Mouse (Mus musculus) spleen, adult 2 months (tissue): ENCODE measurements around the gene Cers5. TPM values are rescaled to one million over a fixed set of nuclear protein-coding genes. Genes with fewer than 3 reads are reported as not detected.

Experiments used
- DNase-seq, 2 experiments: peaks; one replicate each; pipeline versions ENCODE4 v3.0.0 to v3.0.0-alpha.2; 2012 to 2021; ENCODE audit warnings: low spot score in 2 of 2, low read depth in 1 of 2
- H3K27ac ChIP-seq: fragments of 200-500 bp; 2 replicates; pipeline ENCODE4 v1.5.1; 2012; ENCODE audit warnings: low read length, inconsistent platforms; ENCODE audit not compliant: insufficient read depth
- H3K27me3 ChIP-seq: fragments of 200-500 bp; 2 replicates; pipeline ENCODE4 v1.6.1; 2012; ENCODE audit warnings: mild to moderate bottlenecking, moderate library complexity, low read length, inconsistent platforms; ENCODE audit not compliant: control insufficient read depth, insufficient read depth
- H3K36me3 ChIP-seq: fragments of 200-500 bp; 2 replicates; pipeline ENCODE4 v1.6.1; 2012; ENCODE audit warnings: mild to moderate bottlenecking, low read length, inconsistent platforms; ENCODE audit not compliant: control insufficient read depth, insufficient read depth
- H3K4me1 ChIP-seq: fragments of 200-500 bp; 2 replicates; pipeline ENCODE4 v1.6.1; 2011; ENCODE audit warnings: inconsistent platforms; ENCODE audit not compliant: control insufficient read depth, insufficient read depth, insufficient read length
- H3K4me3 ChIP-seq: fragments of 200-500 bp; 2 replicates; pipeline ENCODE4 v1.5.1; 2011; ENCODE audit warnings: mild to moderate bottlenecking, inconsistent platforms; ENCODE audit not compliant: insufficient read depth, insufficient read length; ENCODE audit errors: extremely low read depth
- CTCF ChIP-seq: fragments of 200-500 bp; IDR thresholded peaks from 2 replicates; pipeline ENCODE4 v1.5.1; 2011; ENCODE audit warnings: mild to moderate bottlenecking, inconsistent platforms; ENCODE audit not compliant: insufficient read depth, insufficient read length, insufficient replicate concordance; ENCODE audit errors: extremely low read depth
- POLR2A ChIP-seq: fragments of 200-500 bp; IDR thresholded peaks from 2 replicates; pipeline ENCODE4 v1.6.1; 2011; ENCODE audit warnings: low read depth, low read length, inconsistent platforms
- WGBS: fragments of 180-500 bp; shearing (Covaris S2); methylation state at CpG from one replicate; pipeline ENCODE4 v1.1.7; 2018; 5-methylcytosine and 5-hydroxymethylcytosine counted together
- polyA plus RNA-seq: library from polyadenylated mRNA; depleted of rRNA; stranded (reverse); fragments of >200 nt; gene quantifications from 2 replicates; pipeline ENCODE4 v1.2.3, GENCODE M21; 2012

Gene Cers5
- polyA plus RNA-seq, 1 experiment: 30.0 TPM

DNA sequence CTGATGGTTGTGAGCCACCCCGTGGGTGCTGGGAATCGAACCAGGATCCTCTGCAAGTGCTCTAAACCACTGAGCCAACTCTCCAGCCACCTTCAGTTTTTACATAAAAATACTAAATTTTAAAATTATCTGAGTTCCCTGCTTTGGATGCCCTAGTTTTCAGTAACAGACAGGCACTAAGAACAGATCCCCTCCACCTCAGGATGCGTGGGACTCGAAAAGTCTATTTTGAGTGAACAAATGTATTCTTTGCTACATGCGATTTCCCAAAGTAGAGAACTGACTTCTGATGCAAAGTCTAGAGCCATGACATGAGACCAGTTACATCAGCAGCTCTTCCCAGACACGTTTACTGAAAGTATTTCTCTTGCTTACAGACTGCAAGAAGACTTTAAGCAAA, 17.8 kb upstream of the Cers5 start:
- no peaks in the 10 kb centered on the region for H3K36me3 ChIP-seq
- H3K4me3 ChIP-seq: no peak overlapping the region
- H3K27ac ChIP-seq: no peak overlapping the region
- peaks cover 7% of the 10 kb centered on the region; the same call in 1 of the 2 replicates for H3K4me1 ChIP-seq
- no peak for DNase-seq
- TF ChIP-seq CTCF: no peak
- TF ChIP-seq POLR2A: no peak
- no peaks in the 10 kb centered on the region for H3K27me3 ChIP-seq
- WGBS: 93% methylated on average over 6 of the region's 6 CpGs

DNA sequence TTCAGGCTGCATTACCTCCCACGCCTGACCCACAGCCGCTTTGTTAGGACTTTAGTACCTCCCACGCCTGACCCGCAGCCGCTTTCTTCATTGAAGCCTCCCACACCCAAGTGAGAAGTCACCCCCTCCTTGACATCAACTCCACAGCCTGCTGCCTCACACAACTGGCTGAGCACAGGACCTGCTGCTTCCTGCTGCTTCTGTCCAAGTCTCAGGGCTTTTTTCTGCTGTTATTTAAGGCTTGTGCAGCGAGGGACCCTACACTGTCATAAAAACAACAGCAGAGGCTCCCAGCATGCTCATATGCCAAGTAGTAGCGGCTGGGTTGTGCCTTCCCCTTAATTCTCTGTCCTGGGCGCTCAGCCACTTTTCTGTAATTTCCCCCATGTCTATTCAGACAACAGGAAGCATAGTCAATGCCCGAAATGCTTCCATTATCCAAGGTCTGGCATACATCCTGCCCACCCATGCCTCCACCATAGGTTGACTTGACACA, 15.0 kb upstream of the Cers5 start:
- H3K4me1 ChIP-seq: peaks cover 7% of the 10 kb centered on the region; the same call in 1 of the 2 replicates
- 23% methylated on average over 9 of the region's 9 CpGs for WGBS
- no peaks in the 10 kb centered on the region for H3K27me3 ChIP-seq
- no peak overlapping the region for H3K4me3 ChIP-seq
- H3K36me3 ChIP-seq: no peaks in the 10 kb centered on the region
- no peak for TF ChIP-seq CTCF
- no peak for DNase-seq
- peak overlapping the region; percentile 28; the same call in 1 of the 2 replicates for H3K27ac ChIP-seq

DNA sequence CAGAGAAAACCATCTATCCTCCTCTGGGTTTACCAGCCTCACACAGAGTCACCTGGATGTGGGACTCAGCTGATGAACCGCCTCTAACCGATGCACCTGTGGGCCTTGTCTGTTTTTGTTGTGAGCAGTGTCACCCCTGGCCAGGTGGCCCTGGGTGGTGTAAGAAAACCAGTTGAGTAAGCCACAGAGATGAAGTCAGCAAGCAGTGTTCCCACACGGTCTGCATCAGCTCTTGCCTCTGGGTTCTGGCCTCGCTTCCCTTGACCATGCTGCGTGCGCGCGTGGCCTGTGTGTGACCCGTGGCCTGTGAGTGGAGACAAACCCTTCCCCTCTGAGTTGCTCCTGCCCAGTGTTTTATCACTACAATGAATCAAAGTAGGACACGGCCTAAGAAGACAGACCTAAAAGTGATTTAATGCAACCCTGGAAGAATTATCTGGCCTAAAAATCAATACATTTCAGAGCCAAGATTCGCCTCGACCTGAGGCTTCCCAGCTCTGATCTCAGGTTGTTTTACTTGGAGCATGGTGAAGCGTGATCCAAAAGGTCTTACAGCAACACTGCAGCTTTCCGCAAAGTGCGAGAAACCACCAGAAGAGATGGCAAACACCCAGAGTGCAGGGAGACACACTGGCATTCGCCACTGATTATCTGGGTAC, 6.1 kb upstream of the Cers5 start:
- TF ChIP-seq POLR2A (no peak), CTCF (no peak)
- 92% methylated on average over 16 of the region's 16 CpGs for WGBS
- H3K27me3 ChIP-seq: no peaks in the 10 kb centered on the region
- 0 out of 2 replicates have a peak, but pooled peaks cover 2% of the 10 kb centered on the region for H3K36me3 ChIP-seq
- no peak overlapping the region for H3K27ac ChIP-seq
- no peak for DNase-seq
- no peaks in the 10 kb centered on the region for H3K4me1 ChIP-seq
- no peak overlapping the region for H3K4me3 ChIP-seq

DNA sequence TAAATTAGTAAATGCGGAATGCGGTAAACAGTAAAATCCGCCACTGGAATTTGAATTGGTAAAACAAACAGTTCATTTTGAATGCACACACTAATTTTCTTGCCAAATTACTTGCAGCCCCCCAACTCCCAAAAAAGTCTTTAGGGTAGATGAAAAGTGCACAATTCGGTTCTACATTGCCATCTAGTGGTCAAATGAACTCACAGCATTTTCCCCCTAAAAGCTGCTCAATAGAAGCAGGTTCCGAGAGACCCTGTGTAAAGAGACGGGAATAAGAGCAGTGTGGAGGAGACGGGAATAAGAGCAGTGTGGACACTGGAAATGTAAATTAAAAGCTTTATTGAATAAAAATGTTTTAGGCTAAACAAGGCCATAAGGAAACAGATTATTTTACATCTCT, 5.5 kb upstream of the Cers5 start:
- 38% methylated on average over 7 of the region's 7 CpGs for WGBS
- no peak for DNase-seq
- no peak overlapping the region for H3K27ac ChIP-seq
- H3K27me3 ChIP-seq: no peaks in the 10 kb centered on the region
- no peak overlapping the region for H3K4me3 ChIP-seq
- no peaks in the 10 kb centered on the region for H3K4me1 ChIP-seq
- H3K36me3 ChIP-seq: 0 out of 2 replicates have a peak, but pooled peaks cover 2% of the 10 kb centered on the region
- 0 out of 2 replicates have a peak, but pooled peaks have one; percentile 20 for TF ChIP-seq CTCF
- no peak for TF ChIP-seq POLR2A

DNA sequence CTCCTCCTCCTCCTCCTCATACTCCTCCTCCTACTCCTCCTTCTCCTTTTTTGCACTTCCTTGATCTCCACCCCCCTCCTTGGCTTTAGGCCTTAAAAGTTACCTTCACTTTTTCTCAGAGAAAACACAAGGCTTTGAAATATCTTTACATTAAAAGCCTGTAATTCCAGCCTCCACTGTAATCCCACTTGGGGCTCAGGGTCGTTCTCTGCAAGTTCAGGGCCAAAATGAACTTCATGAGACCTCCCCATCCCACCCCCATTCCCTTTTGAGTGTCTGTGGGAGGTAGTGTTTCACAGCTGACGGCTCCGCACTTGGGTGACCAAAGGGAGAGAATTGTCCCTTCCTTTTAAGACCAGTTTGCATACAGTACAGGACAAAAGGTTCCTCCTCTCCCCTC, 240 bp upstream of the Cers5 start:
- TF ChIP-seq CTCF (no peak), POLR2A (no peak)
- Histone ChIP-seq H3K27ac (no peak overlapping the region), H3K4me3 (no peak overlapping the region), H3K36me3 (no peaks in the 10 kb centered on the region), H3K27me3 (no peaks in the 10 kb centered on the region), H3K4me1 (no peaks in the 10 kb centered on the region; the same call in none of the 2 replicates)
- 57% methylated on average over 3 of the region's 3 CpGs for WGBS
- no peak for DNase-seq

DNA sequence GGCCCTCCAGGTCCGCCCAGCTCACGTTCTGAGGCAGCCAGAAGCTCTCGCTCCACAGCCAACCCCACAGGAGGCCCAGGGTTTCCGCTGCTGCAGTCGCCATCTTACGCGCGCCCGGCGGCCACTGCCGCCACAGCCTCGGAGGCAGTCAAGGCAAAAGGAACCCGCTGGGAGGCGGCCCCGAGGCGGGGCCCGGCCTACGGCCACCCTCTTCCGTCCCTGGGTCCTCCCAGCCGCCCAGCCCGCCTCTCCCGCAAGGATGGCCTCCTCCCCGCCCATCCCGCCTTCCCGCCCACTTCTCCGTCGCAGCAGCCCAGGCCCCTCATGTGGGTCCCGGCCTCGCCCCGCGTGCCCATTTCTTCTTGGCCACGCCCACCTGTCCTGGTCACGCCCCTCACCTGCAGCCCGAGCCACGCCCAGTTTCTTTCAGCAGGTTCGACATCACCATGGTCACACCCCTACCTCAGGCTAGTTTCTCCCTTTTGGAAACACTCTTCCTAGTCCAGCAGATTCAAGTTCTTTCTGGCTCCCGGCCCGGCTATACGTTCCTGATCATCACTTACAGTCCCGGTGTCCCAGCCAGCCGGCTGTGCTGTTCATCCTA, 306 bp downstream of the Cers5 start:
- H3K4me1 ChIP-seq: no peaks in the 10 kb centered on the region; the same call in none of the 2 replicates
- peak overlapping the region; percentile 78 for H3K27ac ChIP-seq
- TF ChIP-seq CTCF (no peak), POLR2A (peak; percentile 96)
- peak; percentile 66 to 85 for DNase-seq
- peak overlapping the region; percentile 73 for H3K4me3 ChIP-seq
- under 1% methylated on average over 39 of the region's 41 CpGs for WGBS
- no peaks in the 10 kb centered on the region for H3K36me3 ChIP-seq
- no peaks in the 10 kb centered on the region for H3K27me3 ChIP-seq
